Mouse (Mus musculus): ENCODE measurements around the gene Diaph3. TPM values are rescaled to one million over a fixed set of nuclear protein-coding genes. Genes with fewer than 3 reads are reported as not detected.

Gene Diaph3
- polyA plus RNA-seq, 1 experiment from 2014 or later = 14.0 TPM

DNA sequence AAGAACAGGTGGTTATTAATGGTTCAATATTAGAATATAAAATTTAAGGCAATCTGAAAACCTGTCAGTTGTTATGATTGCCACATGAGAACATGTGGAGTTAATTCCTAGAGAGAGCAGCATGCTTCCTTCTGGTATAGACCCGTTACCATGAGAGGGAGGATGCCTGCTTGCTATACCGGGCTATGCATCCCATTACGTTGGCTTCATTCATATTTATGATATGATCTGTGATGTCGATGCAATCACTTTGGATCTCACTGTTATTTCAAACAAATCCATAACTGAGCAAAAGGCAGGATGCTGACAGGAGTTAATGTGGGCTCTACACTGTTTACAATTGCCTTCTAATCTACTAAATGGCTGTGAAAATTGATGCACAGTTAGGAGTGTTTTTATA, 439.9 kb downstream of the Diaph3 start:
- Histone ChIP-seq H3K4me3 (no peak overlapping the region), H3K36me3 (replicated peaks) (no peaks in the 10 kb centered on the region), H3K4me1 (no peaks in the 10 kb centered on the region), H3K27me3 (ENCODE audit: poor library complexity, severe bottlenecking) (no peaks in the 10 kb centered on the region), H3K9me3 (no peaks in the 10 kb centered on the region), H3K27ac (no peak overlapping the region)
- no peak for DNase-seq (ENCODE audit: extremely low spot score, low spot score)
- 93% methylated on average over 4 of the region's 4 CpGs for WGBS

DNA sequence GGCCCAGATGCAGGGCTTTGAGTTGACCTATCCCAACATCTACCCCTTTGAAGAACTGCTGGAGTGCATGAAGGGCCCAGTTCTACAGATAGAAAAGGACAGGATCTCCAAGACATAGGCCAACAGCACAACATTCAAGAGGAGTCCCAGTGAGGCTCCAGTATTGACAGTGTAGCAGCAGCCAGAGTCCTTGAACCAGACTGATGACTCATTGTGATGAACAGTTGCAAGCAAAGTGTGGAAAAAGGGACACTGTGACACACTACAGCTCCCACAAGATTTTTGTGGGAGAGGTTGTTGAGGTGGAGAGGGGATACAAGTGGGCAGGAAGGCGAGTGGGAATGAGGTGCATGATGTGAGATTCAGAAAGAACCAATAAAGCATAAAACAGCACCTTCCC, 443.1 kb downstream of the Diaph3 start:
- Histone ChIP-seq H3K36me3 (replicated peaks) (no peaks in the 10 kb centered on the region), H3K27me3 (ENCODE audit: poor library complexity, severe bottlenecking) (no peaks in the 10 kb centered on the region), H3K4me3 (no peak overlapping the region), H3K9me3 (no peaks in the 10 kb centered on the region), H3K4me1 (no peaks in the 10 kb centered on the region), H3K27ac (no peak overlapping the region)
- no peak for DNase-seq (ENCODE audit: extremely low spot score, low spot score)
- WGBS = 74% methylated on average over 1 of the region's 1 CpGs

DNA sequence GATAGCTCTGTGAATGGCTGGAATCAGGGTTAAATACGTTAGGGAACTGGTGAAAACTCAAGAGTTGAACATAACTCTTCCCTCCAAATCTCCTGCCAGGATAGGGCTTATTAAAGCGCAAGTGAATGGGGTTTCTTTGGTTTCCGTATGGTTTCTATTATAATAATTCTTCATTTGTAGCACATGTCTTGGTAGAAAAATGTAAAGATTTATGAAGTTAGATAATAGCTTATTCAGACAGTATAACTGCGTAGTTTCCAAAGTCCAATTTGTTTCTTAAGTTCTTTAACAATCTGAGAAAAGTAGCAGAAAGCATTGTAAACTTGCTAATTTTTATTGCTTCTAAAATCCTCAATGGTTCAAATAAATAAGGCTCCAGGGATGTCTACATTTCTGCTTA, 448.3 kb downstream of the Diaph3 start:
- Histone ChIP-seq H3K27me3 (ENCODE audit: poor library complexity, severe bottlenecking) (no peaks in the 10 kb centered on the region), H3K36me3 (replicated peaks) (no peaks in the 10 kb centered on the region), H3K4me1 (0 out of 2 replicates have a peak, but pooled peaks cover 3% of the 10 kb centered on the region), H3K4me3 (no peak overlapping the region), H3K9me3 (no peaks in the 10 kb centered on the region), H3K27ac (no peak overlapping the region)
- WGBS = 87% methylated on average over 4 of the region's 4 CpGs
- no peak for DNase-seq (ENCODE audit: extremely low spot score, low spot score)

DNA sequence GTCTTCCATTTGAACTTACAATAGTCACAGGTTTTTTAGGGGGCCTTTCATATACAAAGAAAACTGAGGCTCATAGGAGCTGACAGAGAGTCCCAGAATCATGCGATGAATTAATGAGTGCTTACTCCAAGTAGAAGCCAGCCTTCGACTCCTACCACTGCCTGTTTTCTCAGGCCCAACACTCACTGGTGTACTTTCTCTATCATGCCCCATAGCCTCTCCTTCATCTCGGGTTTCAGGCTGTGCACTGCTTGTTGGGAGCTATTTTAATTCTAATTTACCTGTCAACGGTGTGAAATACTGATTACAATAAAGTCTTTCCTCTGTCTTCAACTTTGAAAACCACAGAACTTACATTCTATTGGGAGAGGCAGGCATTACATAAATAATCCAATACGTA, 449.7 kb downstream of the Diaph3 start:
- no peaks in the 10 kb centered on the region for H3K27me3 ChIP-seq (ENCODE audit: poor library complexity, severe bottlenecking)
- no peaks in the 10 kb centered on the region for H3K36me3 ChIP-seq (replicated peaks)
- H3K4me1 ChIP-seq = 0 out of 2 replicates have a peak, but pooled peaks cover 3% of the 10 kb centered on the region
- no peak overlapping the region for H3K27ac ChIP-seq
- H3K9me3 ChIP-seq = no peaks in the 10 kb centered on the region
- H3K4me3 ChIP-seq = no peak overlapping the region
- 79% methylated on average over 5 of the region's 5 CpGs for WGBS
- DNase-seq (ENCODE audit: extremely low spot score, low spot score) = no peak

DNA sequence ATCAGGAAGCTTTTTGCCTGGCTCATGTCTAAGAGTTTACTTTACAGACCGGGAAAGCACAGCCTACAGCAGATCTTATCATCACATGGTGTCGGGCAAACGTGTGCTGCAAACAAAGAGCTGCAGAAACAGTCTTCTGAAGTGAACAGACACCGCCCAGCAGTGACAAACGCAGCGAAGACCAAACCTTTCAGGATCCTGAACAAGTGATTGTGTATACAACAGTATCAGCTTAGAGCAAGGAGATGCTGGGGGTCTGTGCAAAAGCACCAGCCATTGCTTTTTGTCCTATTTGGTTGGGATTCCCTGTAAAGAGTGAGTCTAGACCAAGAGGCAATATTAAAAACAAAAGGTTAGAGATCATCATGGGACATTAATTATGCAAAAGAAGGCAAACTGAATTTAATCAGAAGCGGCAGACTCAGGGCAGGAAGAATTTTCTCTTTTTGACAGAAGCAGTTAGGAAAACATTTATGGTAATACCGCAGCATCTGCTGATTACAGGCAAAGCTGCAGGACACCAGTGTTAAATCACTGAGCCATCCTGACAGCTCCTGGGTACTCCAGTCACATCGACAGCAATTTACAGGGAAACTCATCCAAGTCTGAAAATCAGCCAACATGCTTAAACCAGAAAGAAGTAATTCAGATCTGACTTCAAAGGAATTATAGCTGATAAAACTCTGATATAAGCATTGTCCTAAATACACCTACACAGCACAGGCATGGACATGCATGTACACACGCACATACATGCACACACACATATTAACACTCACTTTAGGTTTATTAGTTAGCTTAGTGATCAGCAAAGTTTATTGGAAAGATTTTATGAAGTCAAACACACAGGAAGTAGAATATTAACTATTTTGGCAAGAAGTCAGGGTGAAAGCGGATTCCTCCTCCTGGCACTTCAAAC, 456.2 kb downstream of the Diaph3 start:
- no peak for DNase-seq (ENCODE audit: extremely low spot score, low spot score)
- WGBS = 81% methylated on average over 11 of the region's 11 CpGs
- Histone ChIP-seq H3K9me3 (no peaks in the 10 kb centered on the region), H3K4me3 (no peak overlapping the region), H3K27me3 (ENCODE audit: poor library complexity, severe bottlenecking) (no peaks in the 10 kb centered on the region), H3K4me1 (peaks cover 4% of the 10 kb centered on the region; the same call in 1 of the 2 replicates), H3K36me3 (replicated peaks) (no peaks in the 10 kb centered on the region), H3K27ac (peak overlapping the region; percentile 30; the same call in 1 of the 2 replicates)

DNA sequence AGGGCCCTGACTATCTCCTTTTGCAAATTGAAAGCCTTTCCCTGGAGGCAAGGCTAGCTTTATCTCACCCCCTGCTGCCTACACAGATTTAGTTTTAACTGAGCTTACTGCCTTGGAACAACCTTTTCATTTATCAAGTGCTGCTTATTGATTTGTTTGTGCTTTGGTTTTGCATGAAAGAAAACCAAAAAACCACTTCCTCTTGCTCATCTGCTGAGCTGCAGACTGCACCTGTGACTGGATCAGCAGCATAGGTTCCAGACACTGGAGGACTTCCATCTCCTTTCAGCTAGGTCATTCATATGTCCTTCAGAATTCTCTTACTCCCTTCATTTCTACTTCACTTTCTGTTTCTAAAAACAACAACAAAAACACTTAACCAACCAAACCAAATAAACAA, 459.1 kb downstream of the Diaph3 start:
- H3K36me3 ChIP-seq (replicated peaks) = no peaks in the 10 kb centered on the region
- no peak overlapping the region for H3K27ac ChIP-seq
- H3K4me3 ChIP-seq = no peak overlapping the region
- DNase-seq (ENCODE audit: extremely low spot score, low spot score) = no peak
- no peaks in the 10 kb centered on the region for H3K9me3 ChIP-seq
- peaks cover 9% of the 10 kb centered on the region for H3K4me1 ChIP-seq
- H3K27me3 ChIP-seq (ENCODE audit: poor library complexity, severe bottlenecking) = no peaks in the 10 kb centered on the region

DNA sequence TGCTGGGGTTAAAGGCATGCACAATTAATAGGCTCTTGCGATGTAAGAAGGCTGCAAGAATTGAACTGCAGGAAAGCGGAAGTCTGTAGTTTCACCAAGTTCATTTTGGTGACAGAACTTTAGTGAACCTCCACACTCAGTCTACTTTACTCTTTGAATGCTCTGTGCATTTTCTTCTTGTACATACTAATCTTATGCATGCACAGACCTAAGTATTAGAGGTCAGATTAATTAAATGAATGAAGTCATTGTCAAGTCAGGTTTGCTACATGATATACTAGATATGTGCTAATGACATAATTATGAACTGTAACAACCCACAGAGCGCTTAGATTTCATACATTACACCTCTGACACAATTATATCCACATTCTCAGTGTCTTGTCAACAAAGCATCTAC, 462.0 kb downstream of the Diaph3 start:
- WGBS = 96% methylated on average over 3 of the region's 3 CpGs
- Histone ChIP-seq H3K9me3 (no peaks in the 10 kb centered on the region), H3K27me3 (ENCODE audit: poor library complexity, severe bottlenecking) (no peaks in the 10 kb centered on the region), H3K36me3 (replicated peaks) (no peaks in the 10 kb centered on the region), H3K4me1 (peaks cover 11% of the 10 kb centered on the region), H3K4me3 (no peak overlapping the region), H3K27ac (no peak overlapping the region)
- no peak for DNase-seq (ENCODE audit: extremely low spot score, low spot score)

DNA sequence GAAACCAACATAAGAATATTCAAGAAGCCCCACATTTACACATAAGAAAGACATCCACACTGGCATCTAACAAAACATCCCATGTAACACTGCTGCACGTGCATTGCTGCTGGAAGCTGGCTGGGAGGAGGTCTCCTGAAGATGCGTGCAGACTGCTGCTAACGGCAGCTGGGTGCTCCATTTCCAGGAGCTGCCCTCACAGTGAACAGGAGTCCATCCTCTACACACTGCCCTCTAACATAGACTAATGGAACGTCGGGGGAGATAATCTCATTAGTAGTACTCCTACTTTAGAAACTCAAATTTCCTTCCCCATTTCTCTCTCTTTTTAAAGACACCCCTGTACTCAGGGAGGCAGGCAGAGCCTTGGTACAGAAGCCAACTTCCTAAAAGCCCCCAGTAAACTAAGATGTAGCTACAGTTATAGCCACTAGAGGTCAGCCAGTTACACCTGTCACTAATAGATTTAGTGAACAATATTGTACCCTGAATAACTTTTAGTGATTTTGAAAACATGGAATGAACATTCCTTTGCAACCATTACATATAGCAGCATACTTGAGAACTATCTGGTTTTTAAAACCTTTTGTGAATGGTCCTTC, 462.8 kb downstream of the Diaph3 start:
- Histone ChIP-seq H3K36me3 (replicated peaks) (no peaks in the 10 kb centered on the region), H3K4me3 (no peak overlapping the region), H3K27me3 (ENCODE audit: poor library complexity, severe bottlenecking) (no peaks in the 10 kb centered on the region), H3K9me3 (no peaks in the 10 kb centered on the region), H3K4me1 (peaks cover 11% of the 10 kb centered on the region), H3K27ac (no peak overlapping the region)
- WGBS = 67% methylated on average over 5 of the region's 5 CpGs
- DNase-seq (ENCODE audit: extremely low spot score, low spot score) = no peak

DNA sequence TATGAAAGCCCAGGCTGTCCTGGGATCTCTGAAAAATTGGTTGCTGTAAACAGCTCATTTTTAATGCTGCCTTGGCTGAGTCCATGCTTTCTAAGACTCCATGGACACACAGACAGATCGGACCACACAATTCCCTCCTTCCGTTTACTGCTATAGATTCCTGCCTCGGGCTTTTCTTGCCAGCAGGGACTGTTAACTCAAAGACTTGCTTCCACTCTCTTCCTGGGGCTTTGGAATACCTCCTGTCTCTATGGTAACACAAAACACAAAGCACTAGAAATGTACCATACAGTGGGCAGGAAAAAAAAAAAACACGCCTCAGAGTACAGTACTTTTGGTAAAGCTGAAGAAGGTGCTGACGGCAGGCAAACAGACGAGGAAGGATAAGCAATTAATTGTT, 464.0 kb downstream of the Diaph3 start:
- WGBS = 64% methylated on average over 6 of the region's 6 CpGs
- H3K36me3 ChIP-seq (replicated peaks) = no peaks in the 10 kb centered on the region
- peaks cover 11% of the 10 kb centered on the region for H3K4me1 ChIP-seq
- no peak for DNase-seq (ENCODE audit: extremely low spot score, low spot score)
- H3K9me3 ChIP-seq = no peaks in the 10 kb centered on the region
- H3K4me3 ChIP-seq = no peak overlapping the region
- no peak overlapping the region for H3K27ac ChIP-seq
- H3K27me3 ChIP-seq (ENCODE audit: poor library complexity, severe bottlenecking) = no peaks in the 10 kb centered on the region

DNA sequence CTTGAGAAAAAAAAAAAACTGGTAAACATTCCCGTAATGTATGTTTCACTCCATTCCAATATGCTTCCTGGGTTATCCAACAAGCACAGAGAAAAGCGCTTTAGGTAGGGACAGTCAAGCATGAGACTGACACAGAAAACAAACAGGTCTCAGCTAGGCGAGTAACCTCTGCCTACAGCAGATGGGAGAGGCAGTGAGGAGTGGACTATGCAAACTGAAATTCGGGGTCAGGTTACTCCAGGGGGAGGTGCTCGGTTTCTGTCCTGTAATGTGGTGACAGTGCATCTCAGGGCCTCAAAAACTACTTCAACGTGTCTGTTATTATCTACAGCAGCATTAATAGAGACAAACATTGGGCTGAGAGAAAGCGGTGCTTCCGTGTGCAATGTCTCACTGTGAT, 465.7 kb downstream of the Diaph3 start:
- no peaks in the 10 kb centered on the region for H3K9me3 ChIP-seq
- H3K4me3 ChIP-seq = no peak overlapping the region
- WGBS = 74% methylated on average over 8 of the region's 8 CpGs
- H3K27ac ChIP-seq = no peak overlapping the region
- DNase-seq (ENCODE audit: extremely low spot score, low spot score) = no peak
- no peaks in the 10 kb centered on the region for H3K27me3 ChIP-seq (ENCODE audit: poor library complexity, severe bottlenecking)
- peaks cover 11% of the 10 kb centered on the region for H3K4me1 ChIP-seq
- no peaks in the 10 kb centered on the region for H3K36me3 ChIP-seq (replicated peaks)

DNA sequence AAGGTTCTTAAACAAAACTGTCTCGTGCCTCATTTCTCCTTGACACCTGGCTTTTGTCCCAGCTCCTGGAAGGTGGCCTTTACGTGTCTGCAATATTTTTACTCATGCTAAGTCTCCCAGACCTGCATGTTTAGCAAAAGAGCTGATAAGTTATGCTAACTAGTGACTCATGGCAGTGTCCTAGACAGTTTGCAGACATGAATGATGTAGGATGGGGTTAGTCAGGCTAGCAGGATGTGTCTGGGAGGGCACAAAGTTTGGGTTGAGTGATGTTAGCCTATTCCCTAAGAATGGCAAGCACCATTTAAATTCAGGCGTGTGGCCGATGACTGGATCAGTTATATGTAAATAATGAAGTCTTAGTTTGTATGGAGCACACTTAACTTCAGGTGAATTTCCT, 478.2 kb downstream of the Diaph3 start:
- H3K36me3 ChIP-seq (replicated peaks) = no peaks in the 10 kb centered on the region
- no peak overlapping the region for H3K27ac ChIP-seq
- 95% methylated on average over 4 of the region's 4 CpGs for WGBS
- no peak for DNase-seq (ENCODE audit: extremely low spot score, low spot score)
- no peak overlapping the region for H3K4me3 ChIP-seq
- H3K27me3 ChIP-seq (ENCODE audit: poor library complexity, severe bottlenecking) = no peaks in the 10 kb centered on the region
- no peaks in the 10 kb centered on the region for H3K9me3 ChIP-seq
- H3K4me1 ChIP-seq = no peaks in the 10 kb centered on the region

DNA sequence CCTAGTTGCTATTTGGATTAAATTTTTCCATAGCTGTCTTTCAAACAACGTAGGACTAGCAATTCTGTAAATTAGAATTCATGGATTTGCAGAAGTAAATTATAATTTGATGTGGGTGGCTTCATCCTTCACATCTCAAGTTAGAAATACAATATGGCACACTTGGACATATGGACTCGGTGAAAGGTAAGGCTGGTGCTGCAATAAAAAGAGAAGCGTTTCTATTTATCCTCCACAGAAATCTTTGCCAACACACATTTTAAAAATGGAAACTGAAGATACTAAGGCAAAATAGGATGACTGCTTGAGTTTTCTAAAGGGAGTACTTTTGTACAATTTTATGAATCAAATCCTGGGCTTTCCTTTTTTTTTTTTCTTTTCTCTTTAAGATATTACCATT, 480.5 kb downstream of the Diaph3 start:
- WGBS = 93% methylated on average over 3 of the region's 3 CpGs
- Histone ChIP-seq H3K4me3 (no peak overlapping the region), H3K27ac (no peak overlapping the region), H3K36me3 (replicated peaks) (no peaks in the 10 kb centered on the region), H3K9me3 (no peaks in the 10 kb centered on the region), H3K27me3 (ENCODE audit: poor library complexity, severe bottlenecking) (no peaks in the 10 kb centered on the region), H3K4me1 (no peaks in the 10 kb centered on the region)
- no peak for DNase-seq (ENCODE audit: extremely low spot score, low spot score)

DNA sequence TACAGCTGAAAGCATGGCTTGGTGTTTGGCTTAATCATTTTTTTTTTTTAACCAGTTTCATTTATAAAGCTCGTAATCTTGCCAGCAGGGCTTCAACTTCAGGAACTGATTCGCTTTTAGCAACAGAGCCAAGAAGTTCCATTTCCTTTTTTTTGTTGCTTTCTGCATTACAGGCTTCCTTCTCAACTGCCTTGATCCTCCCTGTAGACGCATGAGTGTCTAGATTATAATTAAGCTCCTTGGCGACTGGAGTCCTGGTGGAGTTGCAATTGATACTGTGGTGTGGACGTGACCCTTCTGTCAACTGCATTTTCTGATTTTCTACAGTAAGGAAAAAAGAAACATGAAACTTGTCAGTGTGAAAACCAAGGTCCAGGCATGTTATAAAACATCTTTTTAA, 484.8 kb downstream of the Diaph3 start:
- DNase-seq (ENCODE audit: extremely low spot score, low spot score) = no peak
- Histone ChIP-seq H3K4me3 (no peak overlapping the region), H3K27me3 (ENCODE audit: poor library complexity, severe bottlenecking) (no peaks in the 10 kb centered on the region), H3K9me3 (no peaks in the 10 kb centered on the region), H3K36me3 (replicated peaks) (no peaks in the 10 kb centered on the region), H3K27ac (no peak overlapping the region), H3K4me1 (no peaks in the 10 kb centered on the region)
- 77% methylated on average over 5 of the region's 5 CpGs for WGBS

Data from forebrain, embryonic 10.5 days (tissue).